Mouse (Mus musculus) lung, adult 18-20 months (tissue): ENCODE data around the gene 1600014C23Rik.

ENCODE experiments used
- DNase-seq, 2 experiments: peaks; one replicate each; pipeline ENCODE4 v3.0.0; 2022; ENCODE audit warnings: mixed read lengths in 2 of 2

Gene 1600014C23Rik

DNA sequence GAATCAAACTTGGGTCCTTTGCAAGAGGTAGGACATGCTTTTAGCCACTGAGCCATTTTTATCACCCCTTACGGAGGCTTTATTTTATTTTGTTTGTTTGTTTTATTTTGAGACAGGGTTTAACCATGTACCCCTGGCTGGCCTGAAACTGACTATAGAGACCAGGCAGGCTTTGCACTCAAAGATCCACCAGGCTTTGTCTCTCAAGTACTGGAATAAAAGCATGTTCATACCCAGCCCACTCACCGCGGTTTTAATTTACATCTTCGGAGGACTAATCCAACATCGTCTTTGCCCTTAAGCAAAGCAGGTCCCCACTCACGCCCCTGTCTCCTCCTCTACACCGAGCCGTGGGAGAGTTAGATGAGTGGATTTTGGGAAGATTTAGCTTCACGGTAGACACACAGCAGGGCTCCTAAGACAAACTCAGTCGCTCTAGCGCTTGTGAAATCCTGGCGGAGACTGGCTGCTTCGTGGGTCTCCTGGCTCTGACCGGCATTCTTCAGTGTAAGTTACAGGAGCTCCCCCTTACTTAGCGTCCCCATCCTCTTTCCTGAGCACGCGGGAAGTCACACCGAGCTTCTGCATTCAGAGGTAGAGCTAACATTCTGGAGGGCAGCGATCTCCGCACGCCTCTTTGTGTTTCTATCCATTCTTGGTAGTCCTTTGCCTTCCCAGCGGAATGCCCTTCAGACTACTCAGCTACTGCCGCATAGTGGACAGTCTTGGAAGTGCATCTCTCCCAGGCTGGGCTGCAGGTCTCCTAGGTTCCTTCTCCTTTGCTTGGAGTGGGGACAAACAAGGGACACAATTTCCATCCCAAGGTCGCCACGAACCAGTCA lies 9.7 kb downstream of the 1600014C23Rik start:
- DNase-seq: peak; percentile 72 to 79

DNA sequence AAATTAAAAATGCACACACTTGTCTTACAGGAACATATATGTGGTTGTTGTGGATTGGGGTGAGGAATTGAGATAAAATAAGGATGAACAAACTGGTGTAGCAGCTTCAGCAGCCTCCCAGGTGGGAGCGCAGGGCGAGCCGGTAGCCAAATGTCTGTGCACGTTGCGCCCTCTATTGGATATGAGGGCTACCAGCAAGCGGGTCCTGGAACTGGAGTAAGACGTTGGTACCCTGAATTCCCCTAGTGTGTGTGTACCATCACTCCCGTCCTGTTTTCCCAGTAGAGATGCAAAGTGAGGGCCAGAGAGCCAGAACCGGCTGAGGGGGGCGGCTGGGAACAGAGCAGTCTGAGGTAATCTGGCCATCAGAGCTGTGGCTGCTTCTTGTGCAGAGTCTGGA lies 15.3 kb downstream of the 1600014C23Rik start:
- peak; percentile 70 to 75 for DNase-seq

GRCm38 (mm10) chr17:45711525-45711924 lies 22.1 kb downstream of the 1600014C23Rik start:
- no peak for DNase-seq

GRCm38 (mm10) chr17:45710407-45710806 lies 23.2 kb downstream of the 1600014C23Rik start:
- DNase-seq: no peak

- no peak for DNase-seq
Observed at GRCm38 (mm10) chr17:45709829-45710228, 23.8 kb downstream of the 1600014C23Rik start.

DNA sequence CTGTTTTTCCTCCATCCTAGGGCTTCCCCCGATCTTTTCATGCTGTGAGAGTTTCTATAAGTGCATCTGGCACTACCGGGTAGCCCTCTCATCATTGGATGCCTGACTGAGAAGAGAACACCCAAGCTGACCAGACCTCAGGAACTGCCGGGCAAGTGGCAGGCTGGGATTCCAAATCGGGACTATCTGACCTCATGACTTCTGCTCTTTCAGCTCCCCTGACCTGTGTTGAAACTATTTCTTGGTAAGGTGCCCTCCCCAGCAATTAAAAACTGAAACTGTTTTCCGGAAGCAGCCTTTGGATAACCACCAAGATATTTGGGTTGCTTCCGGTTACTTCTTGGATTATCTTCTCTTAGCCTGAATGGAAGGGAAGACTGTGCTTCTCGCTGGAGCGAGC lies 25.5 kb downstream of the 1600014C23Rik start:
- DNase-seq: no peak

- no peak for DNase-seq
Observed at GRCm38 (mm10) chr17:45707376-45707775, 26.3 kb downstream of the 1600014C23Rik start.

GRCm38 (mm10) chr17:45706796-45707195 lies 26.8 kb downstream of the 1600014C23Rik start:
- DNase-seq: no peak

DNA sequence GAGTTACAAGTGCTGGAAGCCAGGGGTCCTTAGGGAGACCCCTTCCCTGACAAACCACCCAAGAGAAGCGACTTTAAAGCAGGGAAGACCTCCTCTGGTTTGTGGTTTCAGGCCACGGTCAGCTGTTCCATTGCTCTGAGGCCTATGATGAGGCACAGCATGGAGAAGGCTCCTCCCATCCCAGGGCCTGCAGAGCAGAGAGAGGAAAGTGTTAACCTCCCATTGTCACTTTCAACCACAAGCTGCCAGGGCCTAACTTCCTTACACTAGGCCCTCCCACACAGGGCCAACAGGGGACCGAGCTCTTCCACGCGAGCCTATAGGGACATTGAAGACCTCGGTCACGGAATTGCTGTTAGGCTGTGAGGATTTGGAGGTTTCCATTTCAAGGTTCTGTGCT lies 30.5 kb downstream of the 1600014C23Rik start:
- DNase-seq: no peak

DNA sequence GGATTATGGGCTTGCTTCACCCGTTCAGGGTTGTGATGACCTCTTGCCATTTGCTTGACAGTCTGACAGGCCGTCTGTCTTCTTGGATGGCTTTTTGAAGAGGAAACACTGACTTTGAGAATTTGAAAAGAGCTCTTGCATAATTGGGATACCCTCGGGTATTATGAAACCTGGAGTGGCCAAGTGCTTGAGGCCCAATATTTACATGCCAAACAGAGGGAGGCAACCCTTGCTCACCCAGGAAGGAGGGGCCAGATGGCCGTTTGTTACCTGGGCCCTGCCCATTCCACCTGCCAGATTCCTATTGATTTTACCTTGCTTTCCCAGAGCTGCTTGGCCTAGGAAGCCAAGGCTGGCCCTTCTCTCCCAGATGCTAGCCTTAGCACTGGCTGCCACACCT lies 31.4 kb downstream of the 1600014C23Rik start:
- DNase-seq: peak; percentile 84 to 88

GRCm38 (mm10) chr17:45701236-45701591 lies 32.4 kb downstream of the 1600014C23Rik start:
- no peak for DNase-seq

DNA sequence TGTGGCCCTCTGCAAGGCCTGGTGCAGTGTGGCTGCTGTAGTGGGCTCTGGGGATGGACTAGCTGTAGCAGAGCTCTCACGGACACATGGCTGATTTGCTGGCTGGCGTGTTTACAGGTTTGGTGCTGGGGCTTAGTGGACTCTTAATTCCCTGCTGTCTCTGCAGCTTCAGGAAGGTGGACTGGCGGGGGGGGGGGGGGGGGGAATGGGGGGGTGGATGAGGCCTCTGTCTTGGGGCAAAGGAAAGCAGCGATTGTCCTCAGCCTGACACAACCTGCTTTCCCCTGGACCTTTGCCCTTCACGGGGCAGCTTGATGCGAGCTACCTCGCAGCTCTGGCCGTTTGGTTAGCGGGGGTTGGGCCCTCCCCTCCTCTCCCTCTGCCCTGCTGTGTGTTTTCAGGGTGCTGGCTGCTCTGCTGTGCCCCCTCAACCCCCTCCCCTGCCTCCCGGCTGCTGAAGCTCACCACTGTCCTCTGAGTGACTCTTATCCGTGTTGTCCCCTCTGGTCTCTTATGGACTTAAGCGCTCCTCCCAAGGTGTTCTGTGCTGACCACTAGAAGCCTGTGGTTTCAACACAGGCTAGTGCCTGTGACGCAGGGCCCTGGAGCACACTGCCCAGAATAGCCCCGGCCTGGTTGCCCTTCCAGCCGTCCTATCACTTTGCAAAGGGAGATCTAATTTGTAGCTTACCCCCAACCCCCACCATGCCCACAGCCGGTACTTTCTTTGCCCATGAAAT lies 33.0 kb downstream of the 1600014C23Rik start:
- peak; percentile 79 to 84 for DNase-seq

DNA sequence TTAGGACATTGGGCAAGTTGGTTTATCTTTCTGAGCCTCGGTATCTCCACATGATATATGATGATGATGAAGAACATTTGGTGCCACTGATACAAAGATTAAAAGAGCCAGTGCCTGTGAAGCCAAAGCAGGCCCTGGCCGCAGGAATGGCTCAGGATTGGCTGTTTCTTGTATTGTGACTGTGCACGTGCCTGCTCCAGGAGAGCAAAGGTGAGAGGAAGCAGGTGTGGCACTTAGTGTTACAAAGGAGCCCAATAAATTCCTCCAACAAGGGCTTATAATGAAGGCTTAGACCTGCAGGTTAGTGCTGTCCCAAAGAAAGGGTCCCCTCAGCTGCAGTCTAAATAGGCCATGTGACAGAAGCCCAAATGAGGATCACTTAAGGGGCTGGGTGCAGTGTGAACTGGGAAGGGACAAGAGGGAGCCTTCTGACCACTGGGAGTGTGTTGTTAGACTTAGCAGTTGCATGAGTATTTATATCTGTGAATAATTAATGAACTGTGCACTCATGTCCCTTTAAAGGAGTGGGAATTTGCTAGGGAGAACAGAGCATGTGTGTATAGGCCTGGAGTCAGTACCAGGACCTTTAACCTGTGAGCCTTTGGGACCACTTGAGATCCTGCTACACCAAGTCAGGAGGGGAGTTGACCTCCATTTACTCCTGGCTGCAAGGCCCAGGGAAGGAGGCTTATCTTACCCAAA lies 34.5 kb downstream of the 1600014C23Rik start:
- DNase-seq: peak in 1 of 2 experiments; percentile 24

DNA sequence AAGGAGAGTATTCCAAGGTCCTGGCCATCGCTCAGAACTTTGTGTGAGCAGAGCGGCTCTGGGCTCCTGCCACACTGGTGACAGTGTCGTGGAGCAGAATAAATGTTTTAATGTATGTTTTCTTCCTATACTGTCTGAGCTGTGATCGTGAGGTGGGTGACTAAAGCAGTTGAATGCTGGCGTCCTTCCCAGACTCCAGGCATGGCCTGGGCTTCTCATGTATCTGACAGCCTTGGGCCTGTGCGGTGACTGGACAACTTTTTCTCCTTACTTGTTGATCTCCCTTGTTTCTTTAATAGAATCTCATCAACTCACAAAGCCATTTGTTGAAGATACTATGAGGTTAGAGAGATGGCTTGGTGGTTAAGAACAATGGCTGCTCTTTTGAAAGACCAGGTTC lies 35.3 kb downstream of the 1600014C23Rik start:
- no peak for DNase-seq

DNA sequence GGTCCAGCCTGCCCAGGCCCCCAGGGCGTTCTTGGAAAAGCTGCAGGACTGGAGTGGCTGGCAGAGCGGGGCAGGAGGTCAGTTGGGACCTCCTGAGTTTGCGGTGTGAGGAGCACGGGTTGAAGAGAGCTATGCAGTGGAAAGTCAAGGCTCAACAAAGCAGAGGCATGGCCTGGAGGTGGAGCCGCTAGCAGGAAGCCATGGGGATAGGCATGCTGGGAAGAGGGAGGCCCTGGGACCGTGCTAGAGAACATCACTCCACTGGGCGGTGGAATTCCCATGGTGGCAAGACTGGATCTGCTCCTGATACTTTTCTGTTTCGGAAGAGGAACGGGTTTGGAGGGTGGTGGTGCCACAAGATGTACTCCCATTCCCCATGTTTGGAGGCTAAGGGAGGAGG lies 36.7 kb downstream of the 1600014C23Rik start:
- no peak for DNase-seq

GRCm38 (mm10) chr17:45695227-45696120 lies 38.2 kb downstream of the 1600014C23Rik start:
- DNase-seq: peak; percentile 28 to 31

DNA sequence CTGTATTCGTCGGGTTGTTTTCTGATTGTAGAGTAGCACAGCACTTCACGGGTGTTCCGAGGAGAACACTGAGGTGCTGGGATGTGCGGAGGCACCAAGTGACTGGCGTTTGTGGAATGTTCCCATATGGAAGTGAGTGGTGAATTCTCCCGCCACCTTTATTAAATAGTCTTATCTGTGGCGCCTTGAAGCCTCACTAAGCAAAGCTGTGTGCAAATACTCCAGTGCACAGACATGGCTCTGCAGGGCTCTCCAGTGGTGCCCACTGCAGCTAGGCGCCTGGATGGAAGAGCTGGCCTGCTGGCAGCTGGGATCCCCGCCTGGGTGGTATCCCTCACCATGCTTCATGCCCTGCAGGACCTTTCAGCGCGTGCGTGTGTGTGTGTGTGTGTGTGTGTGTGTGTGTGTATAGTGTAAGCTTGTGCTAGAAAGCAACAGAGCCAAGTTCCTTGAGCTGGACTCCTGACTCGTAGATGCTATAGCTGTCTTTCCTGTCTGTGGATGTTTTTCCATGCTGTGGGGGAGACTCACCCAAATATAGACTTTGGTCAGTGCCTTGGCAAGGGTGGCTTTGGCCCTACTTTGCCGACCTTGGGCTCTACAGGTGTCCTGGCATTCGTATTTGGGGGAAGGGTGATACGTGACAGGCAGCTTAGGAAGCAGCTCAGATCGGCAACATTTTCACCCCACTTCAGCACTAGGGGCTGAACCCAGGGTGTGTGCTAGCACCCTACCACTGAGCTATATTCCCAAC lies 39.7 kb downstream of the 1600014C23Rik start:
- DNase-seq: peak; percentile 43 to 65

DNA sequence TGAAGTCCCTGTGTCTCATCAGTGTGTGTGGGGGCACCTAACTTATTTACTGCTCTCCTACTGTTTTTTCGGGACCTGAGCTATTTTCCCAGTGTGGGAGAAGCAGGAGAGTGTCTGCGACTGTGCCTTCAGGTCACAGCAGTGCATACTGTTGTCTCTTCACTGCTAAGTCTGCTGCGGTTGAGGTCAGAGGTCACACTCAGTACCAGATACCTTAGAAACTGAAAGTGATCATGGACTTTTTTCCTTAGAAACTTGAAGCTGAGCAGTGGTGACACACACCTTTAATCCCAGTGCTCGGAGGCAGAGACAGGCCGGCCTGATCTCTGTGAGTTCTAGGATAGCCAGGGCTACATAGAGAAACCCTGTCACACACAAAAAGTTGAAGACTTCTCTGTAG lies 41.5 kb downstream of the 1600014C23Rik start:
- no peak for DNase-seq

DNA sequence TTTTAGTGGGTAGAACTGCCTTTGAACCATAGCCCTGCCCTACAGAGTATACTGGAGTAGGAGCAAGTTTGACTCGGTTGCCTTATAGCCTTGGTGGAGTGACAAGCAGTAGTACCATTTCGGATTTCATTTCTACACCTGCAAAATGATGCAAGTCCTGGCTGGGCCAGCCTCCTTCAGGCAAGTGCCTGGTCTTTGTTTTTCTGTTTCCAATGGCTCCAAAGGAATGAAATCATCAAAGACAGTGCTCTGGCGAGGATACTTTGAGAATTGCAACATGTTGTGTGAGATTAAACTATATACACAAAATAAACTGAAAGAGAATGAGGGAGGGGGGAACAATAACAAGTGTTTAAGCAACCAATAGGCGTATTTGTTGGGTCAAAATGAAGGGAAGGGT lies 43.6 kb downstream of the 1600014C23Rik start:
- peak in 1 of 2 experiments; percentile 41 for DNase-seq

- peak; percentile 37 to 62 for DNase-seq
Observed at GRCm38 (mm10) chr17:45689120-45689519, 44.5 kb downstream of the 1600014C23Rik start.

- DNase-seq: no peak
Observed at GRCm38 (mm10) chr17:45686716-45687115, 46.9 kb downstream of the 1600014C23Rik start, which contains the start of gene Tmem63b. Gene Tmem63b, minus strand, starts transcription at chr17:45686905.
